Mouse (Mus musculus): ENCODE results near the gene Thoc5. TPM values are rescaled to one million over a fixed set of nuclear protein-coding genes. Genes with fewer than 3 reads are reported as not detected.

Thoc5 gene
- total RNA-seq, 4 experiments from 2014 or later = 38.6 to 43.8 (median 41.4) TPM

DNA sequence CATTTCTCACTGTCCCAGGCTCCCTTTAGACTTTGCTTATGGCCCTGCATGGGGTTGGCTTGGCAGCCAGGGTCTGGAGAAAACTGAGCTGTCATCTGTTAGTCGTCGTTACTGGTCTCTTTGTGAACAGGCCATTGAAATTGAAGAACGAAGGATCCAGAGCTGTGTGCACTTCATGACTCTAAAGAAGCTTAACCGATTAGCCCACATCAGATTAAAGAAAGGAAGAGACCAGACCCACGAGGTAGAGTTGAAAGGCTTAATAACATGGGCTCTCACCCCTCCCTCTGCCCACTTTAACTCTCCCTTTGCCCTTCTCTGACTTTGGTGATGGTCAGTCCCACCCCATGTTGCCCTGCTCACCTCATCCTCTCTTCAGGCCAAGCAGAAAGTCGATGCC, 6.8 kb downstream of the Thoc5 start:
- DNase-seq (ENCODE audit: low spot score in 2 of 2) = no peak

DNA sequence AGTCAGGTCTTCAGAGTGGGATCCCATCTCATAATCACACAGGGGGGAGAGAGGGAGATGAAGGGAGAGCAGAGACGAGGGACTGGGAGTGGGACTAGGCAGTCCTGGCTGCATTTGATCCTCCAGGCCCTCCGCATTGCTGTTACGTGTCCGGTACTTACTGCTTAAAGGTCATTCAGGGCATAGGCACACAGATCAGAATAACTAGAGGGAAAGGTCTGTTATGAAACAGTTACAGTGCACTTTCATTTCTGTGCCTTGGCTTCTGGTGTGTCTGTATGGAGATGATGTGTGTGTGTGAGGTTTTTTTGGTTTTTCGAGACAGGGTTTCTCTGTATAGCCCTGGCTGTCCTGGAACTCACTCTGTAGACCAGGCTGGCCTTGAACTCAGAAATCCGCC, 11.1 kb downstream of the Thoc5 start:
- DNase-seq (ENCODE audit: low spot score in 2 of 2) = no peak

GRCm38 (mm10) chr11:4916068-4916467, 20.9 kb downstream of the Thoc5 start:
- DNase-seq (ENCODE audit: low spot score in 2 of 2) = peak in 1 of 2 experiments; percentile 60

- DNase-seq (ENCODE audit: low spot score in 2 of 2) = no peak
These were observed 26.2 kb downstream of the Thoc5 start for GRCm38 (mm10) chr11:4921281-4921680.

GRCm38 (mm10) chr11:4921751-4922150, 26.6 kb downstream of the Thoc5 start:
- no peak for DNase-seq (ENCODE audit: low spot score in 2 of 2)

DNA sequence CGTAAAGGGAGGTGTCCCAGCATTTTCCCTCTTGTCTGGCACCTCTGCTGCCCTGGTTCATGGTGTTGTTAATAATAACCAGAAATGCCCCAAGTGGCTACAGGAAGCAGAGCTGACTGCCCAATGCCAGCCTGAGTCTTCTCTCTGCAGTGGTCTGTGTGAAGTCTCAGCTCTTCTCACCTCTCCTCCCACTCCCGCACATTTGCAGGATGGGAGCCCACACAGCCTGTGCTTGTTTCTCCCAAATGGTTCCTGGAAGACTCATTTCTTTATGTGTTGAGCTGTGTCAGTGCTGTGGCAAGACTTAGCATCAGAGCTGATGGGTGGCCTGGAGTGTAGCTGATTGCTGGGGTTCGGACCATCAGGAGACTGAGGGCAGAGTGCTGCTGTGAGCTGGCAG, 32.1 kb downstream of the Thoc5 start:
- DNase-seq (ENCODE audit: low spot score in 2 of 2) = no peak

- no peak for DNase-seq (ENCODE audit: low spot score in 2 of 2)
These were observed 36.0 kb downstream of the Thoc5 start for GRCm38 (mm10) chr11:4931009-4931601.

DNA sequence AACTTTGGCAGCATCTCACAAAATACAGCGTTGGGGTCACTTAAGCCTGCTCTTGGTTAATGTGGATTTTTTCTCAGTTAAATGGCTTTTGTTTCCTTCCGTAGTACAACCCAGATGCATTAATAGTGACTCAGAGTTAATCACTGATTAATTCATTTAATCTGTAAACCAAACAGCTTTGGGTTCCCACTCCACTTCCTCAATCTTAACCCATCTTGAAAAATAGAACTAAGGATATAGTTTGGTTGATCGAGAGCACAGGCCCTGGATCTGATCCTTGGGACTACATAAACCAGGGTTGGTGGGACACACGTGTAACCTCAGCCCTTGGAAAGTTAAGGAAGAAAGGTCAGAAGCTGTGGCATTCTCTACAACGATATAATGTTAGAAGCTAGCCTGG, 41.1 kb downstream of the Thoc5 start:
- no peak for DNase-seq (ENCODE audit: low spot score in 2 of 2)

GRCm38 (mm10) chr11:4946530-4946929, 51.4 kb downstream of the Thoc5 start:
- DNase-seq (ENCODE audit: low spot score in 2 of 2) = peak in 1 of 2 experiments; percentile 34

DNA sequence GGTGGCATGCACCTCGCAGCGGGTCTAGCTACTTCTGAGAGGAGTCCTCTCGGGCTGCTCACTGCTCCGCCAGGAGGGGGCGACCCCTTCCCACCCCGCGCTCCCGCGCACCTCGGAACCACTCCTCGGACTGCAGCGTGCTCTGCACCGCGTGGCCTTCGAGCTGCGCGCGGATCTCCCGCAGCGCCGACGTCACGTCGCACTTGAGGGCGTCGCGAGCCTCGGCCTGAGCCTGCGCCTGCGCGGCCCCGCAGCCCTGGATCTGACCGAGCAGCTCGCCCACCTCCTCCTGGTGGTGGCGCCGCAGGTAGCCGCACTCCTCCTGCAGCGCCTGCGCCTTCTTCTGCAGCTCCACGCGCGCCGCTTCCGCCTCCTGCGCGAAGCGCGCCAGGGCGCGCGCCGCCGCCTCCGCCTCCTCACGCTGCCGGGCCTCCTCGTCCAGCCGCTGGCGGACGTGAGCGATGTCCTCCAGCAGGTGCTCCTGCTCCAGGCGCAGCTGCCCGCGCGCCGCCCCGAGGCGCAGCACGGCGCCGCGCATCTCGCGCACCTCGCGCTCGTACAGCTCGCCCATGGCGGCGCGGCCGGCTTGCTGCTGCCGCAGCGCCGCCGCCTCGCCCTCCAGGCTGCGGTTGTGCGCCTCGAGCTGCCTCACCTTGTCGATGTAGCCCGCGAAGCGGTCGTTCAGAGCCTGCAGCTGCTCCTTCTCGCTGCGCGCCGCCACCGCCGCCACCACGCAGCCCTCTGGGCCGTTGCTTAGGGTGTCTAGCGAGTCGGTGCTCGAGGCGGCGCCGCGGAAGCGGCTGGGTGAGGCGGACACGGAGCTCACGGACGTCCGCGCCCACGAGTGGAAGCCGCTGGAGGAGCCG, 52.1 kb downstream of the Thoc5 start:
- DNase-seq (ENCODE audit: low spot score in 2 of 2) = peak; percentile 84 to 86

- DNase-seq (ENCODE audit: low spot score in 2 of 2) = no peak
These were observed 52.7 kb downstream of the Thoc5 start, which contains the start of gene Nefh for GRCm38 (mm10) chr11:4947813-4948174. Nefh (minus strand) TSS chr11:4948064.

DNA sequence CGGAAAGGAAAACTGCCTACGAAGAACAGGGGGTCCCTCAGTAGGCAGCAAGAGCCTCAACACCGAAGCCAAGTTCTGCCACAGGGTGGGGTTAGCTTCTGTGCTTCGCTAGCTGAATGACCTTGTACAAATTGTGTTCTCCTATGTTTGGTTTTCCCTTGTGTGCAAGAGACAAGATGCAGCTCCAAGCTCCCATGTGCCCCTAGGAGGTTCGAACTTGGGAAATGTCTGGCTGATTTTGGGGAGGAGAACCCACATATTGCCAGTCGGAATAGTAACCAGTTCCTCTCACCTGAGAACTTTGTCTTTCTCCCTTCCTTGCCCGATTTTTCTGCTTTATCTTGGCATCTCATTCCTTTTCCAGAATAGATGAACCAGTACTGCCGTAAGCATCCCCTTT, 53.7 kb downstream of the Thoc5 start:
- no peak for DNase-seq (ENCODE audit: low spot score in 2 of 2)

DNA sequence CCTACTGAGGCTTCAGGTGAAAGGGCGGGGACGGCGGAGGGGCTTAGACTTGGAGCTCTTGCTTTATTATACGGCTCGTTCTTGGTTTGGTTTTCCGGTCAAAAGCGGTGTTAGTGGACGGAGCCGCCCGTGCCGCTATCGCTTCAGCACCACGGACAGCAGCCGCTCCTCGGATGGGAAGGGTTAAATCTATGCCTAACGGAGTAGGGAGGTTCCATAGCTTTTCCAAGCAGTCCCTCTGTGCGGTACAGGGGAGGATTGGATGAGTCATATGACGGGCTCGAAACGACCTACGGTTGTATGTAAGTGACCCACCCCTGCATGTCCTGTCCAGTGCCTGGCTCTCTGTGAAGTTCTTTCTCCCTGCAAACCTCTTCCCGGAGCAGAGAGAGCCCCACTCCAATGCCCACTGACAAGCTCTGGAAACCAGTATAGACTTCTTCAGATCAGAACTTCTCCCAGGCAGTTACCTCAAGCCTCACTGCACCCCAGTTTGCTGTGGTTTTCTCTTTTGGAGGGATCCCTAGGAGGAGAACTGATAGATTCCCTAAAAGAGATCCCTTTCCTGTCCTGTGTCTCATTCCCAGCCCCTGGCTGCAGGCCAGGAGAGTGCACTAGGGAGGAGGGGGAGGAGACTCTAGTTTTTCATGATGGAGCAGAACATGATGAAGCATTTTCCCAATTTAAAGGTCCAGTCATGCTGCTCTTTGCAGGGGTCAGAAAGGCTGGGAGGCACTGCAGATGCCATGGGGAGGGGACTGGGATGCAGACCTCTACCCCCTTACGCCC, 54.3 kb downstream of the Thoc5 start:
- DNase-seq (ENCODE audit: low spot score in 2 of 2) = no peak

DNA sequence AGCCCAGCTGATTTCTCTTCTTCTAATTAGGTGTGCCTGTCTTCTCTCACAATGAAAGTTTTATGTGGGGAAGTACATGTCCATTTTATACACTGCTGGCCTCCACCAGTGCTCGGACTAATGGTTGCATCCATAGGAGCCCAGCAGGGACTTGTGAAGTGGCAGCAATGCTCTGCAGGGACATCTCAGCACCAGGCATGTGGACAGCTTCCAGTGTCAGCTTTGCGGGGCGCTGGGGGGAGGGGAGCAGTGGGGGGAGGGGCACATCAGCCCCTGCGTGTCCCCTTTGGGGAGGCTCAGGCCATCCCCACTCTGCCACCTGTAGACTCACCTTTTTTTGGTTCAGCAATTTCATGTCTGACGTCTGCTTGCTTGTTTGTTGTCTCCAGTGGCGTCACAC, 58.3 kb downstream of the Thoc5 start:
- DNase-seq (ENCODE audit: low spot score in 2 of 2) = no peak

GRCm38 (mm10) chr11:4953918-4954317, 58.8 kb downstream of the Thoc5 start:
- DNase-seq (ENCODE audit: low spot score in 2 of 2) = no peak

DNA sequence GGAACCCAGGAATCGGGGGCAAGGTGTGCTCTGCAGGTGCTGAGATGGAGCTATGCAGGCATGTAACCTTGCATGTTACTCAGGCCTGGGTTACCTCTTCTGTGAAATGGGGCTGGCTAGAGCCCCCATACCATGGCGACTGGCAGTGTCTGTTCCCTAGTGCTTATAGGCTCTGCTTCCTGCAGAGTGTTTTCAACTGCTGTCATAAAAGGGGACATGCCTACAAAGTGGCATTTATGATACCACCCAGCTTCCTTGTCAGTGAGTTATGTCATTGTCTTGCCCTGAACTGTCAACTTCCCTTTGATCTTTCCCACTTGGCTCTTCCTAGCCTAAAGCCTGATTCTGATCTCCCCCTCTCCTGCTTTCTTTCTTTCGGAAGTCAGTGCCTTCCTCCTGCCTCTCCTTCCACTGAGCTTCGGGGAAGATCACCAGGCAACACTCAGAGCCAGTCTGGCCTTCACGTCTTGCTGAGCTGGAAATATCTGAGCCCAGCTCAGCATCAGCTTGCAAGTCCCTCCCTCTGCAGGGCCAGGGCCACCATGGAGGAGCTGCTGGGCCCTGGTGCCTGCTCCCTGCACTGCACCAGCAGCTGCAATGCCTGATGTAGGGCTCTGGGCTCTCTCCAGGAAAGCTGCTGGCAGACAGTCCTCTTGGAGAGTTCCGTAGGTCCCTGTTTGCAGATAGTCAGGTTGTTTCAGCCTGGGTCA, 68.1 kb downstream of the Thoc5 start:
- no peak for DNase-seq (ENCODE audit: low spot score in 2 of 2)

DNA sequence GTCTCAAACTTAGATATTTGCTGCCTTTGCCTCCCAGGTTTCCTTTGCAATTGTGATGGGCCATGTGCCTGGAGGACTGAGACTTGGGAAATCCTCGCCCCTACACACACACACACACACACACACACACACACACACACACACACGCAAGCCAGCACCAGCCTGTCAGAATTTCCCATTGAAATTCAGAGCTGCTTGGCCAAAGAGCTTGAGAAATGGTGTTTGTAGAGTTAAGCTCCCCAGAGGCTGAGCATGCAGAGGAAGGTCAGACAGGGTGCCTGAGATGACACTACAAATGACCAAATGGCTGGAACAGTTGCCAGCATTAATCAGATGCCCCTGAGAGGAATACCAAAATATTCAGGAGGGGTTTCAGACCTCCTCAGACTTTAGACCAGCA, 71.2 kb downstream of the Thoc5 start:
- no peak for DNase-seq (ENCODE audit: low spot score in 2 of 2)

DNA sequence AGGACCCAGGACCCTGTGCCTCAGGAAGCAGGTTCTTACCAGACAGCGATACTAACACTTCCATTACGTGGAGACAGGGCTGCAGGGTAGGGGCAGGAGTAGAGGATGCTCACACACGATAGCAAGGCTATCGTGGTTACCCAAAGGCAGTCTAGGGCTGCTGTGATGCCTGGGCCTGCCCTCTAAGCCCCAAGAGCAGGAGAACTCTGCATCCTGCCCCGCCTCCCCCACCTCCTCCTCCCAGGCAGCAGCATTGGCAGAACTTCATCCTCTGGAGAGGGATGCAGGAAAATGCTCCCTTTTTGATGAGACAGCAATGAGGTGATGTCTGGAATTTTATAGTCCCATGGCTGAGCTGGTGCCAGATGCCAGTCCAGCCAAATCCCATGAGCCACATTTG, 71.8 kb downstream of the Thoc5 start:
- no peak for DNase-seq (ENCODE audit: low spot score in 2 of 2)

DNA sequence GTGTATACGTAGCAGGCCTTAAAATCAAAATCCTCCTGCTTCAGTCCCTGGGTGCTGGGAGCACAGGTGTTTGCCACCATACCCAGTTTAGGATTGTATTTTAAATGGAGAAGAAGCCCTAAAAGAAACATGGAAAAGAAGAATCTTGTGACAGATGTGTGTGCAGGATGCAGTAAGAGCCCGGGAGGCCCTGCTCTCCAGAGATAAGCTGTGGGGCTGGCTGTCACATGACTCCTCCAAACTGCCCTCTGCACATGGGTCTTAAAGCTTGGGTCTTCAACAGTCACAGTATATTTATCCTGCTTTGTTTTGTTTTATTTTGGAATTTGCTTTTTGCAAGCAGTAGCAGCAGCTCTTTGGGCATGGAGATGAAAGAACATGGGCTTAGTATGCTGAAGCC, 72.4 kb downstream of the Thoc5 start:
- DNase-seq (ENCODE audit: low spot score in 2 of 2) = no peak

GRCm38 (mm10) chr11:4968376-4968775, 73.3 kb downstream of the Thoc5 start:
- no peak for DNase-seq (ENCODE audit: low spot score in 2 of 2)
